Mouse (Mus musculus) c-Kit-positive CD71-negative TER-119-negative erythroid progenitor cells, embryonic 14.5 days (primary cell): Measurements from ENCODE around the gene Guk1.
"Not testable (repeated sequence)": the region's sequence is repeated elsewhere in the genome, so short reads cannot be mapped to it uniquely, and the experiment has no call there.

Experiments
- DNase-seq: peaks from one replicate; pipeline ENCODE4 v3.0.0-alpha.2; 2013; ENCODE audit warnings: low read depth

Guk1 gene

DNA sequence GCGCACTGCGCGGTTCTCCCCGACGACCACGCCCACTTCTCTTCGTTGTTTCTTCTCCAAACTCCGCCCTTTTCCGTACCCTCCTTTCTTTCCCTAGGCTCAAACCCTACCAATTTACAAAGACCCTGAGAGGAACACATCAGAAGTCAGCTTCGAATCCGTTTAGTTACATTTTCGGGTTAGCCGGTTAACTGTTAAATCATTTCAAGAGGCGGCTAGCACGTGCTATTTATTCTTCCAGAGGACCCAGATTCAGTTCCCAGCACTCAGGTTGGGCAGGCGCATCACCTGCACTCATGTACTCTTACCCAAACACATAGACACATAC lies at the start of gene Guk1:
Gene Guk1 (minus strand): TSS at position 154 of the 328 bp plus-strand sequence.
- no peak for DNase-seq

DNA sequence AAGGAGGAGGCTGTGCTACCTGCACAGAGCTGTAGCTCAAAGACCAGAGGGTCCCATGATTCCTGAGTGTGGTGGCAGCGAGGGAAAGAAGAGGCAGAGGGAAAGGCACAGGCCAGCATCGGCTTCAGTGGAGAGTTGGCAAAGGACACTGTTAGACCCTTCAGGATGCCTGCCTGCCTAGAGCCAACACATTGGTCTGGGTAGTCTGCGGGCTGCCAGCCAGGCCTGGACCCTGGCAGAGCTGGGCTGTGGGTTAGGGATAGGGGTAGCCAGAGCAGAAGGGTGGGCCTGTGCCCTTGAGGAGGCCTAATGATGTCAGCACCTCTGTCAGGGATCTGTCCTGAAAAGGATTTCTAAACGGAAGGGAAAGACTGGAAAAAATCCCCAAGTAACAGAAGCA lies 47.8 kb upstream of the Guk1 start:
- DNase-seq, result no peak

DNA sequence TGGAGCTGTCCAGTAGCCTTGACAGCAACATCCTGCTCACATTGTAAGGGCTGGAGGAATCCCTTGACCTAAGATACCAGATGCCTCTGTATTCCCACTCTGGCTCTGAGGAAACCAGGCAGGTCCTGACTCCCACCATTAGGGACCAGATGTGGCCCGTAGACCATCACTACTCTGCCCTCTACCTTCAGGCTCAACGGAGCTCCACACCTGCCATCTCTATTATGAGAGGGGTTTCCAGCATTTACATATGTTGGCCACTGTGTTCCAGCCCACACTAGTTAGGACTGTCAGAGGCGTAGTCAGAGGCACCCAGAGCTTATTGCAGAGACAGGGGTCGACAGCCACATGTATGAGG lies 47.4 kb upstream of the Guk1 start:
- DNase-seq, result no peak

DNA sequence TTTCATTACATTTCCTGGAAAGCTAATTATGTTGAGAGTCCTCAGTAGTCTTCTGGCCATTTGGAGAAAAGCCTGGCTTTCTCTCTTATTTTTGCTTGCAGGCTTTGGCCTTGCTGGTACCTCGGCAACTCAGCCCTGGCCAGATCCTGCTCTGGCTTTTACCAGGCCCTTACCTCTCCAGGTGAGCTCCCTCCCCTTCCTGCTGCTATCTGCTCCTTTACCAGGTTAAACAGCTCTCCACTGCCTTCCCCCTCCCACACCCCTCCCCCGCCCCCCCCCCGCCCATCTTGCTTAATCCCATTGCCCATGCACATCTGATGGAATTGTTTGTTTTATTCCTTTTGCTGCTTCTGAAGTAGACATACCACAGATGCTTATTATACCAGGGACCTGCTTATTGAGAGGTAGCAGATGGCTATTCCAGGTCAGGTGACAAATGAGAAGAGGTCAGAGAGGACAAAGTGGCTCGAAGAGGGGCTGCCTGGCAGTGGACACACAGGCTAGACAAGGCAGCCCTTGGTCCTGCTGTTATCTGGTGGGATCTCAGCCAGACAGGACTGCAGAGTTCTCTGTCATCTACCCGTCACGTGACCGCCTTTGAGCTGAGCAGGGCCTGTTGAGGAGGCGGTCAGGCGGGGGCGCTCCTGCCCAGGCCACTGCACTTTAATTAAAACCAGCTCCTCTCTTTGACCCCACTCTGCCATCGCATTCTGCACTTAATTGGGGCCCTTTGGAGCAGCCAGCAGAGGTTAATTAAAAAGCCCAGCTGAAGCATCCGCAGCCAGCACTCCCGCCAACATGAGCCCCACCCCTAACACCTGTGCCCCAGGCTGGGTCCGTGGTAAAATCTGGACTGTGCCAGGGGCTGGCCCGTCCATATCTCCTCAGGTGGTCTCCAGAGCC lies 46.8 kb upstream of the Guk1 start:
- DNase-seq, result no peak

DNA sequence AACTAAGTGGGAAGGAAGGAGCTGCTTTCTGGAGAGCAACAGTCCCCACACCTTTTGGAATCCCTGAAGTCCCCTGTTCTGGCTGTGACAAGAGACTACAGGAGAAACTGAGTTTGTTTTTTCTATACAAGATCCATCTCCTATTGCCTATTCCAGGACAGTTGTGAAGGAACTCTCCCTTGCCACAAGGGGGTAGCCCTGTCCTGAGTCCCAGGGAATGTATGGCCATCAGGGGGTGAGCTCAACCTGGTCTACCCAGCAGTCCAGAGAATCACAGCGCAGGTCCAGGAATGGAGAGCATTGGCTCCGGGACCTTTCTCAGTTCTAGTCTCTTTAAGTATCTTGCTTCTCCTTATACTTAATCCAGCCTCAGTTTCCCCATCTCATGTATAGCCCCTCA lies 40.8 kb upstream of the Guk1 start:
- DNase-seq, result no peak

DNA sequence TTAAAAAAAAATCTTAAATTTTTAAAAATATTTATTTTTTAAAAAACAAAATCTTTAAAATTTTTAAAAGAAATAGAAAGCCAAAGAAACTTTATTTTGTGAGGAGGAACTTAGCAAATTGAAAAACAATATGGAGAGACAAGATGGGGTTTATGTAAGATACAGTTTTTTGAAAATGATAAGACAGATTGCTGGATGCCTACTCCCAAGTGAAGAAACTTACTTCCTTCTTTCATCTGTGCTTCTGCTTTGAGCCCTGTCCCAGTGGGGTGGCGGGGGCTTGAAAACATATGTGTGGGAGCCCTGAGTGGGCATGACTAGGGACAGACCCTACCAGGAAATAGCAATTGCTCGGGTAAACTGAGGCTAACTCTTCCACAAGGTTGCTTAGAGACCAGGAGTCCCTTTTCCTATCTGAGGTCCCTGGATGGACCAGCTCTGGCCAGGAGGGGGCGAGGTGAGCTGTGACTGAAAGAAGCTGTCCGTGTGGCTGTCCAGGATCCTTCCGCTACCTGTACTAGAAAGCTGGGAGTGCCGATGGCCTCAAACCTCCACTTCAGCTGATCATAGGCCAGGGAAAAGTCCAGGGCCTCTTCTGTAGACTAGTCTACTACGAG lies 38.2 kb upstream of the Guk1 start:
- no peak for DNase-seq

DNA sequence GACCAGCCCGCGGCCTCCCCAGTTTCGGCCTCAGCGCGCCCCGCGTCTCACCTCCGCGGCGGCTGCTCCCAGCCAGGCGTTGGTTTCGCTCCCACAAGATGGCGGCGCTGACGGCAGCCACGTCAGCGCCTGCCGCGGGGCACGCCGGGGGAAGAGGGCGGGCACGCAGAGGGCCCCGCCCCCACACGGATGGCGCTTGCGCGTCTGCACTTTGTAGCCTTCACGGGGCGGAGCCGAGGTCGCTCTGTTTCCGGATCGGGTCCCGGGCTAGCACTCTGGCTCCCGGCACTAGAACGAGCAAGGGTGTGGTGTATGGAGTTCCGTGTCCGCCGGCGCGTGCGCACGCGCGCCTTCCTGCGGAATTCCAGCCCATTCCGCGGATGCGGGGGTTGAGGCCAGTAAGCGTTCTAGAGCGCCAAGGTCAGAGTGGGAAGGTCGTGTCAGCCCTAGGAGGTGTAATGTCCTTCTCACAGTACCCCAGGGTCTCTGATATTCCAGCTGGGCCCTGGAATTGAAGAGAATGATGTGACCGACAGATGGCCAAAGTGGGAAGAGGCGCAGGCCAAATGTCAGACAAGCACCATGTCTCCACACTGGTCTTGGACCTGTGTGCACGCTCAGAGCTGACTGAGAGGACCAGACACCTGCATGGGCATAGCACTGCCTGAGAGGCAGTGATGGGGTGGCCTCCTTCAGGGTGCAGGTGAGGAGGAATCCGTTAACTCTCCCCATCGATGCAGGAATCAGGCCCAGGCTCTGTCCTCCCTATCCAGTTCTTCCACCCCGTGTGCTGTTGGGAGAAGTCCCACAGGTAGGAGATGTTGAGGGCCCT lies 36.3 kb upstream of the Guk1 start, which contains the start of gene Arf1:
Gene Arf1 (minus strand): TSS at position 149 of the 832 bp plus-strand sequence.
- peak; percentile 93 for DNase-seq

DNA sequence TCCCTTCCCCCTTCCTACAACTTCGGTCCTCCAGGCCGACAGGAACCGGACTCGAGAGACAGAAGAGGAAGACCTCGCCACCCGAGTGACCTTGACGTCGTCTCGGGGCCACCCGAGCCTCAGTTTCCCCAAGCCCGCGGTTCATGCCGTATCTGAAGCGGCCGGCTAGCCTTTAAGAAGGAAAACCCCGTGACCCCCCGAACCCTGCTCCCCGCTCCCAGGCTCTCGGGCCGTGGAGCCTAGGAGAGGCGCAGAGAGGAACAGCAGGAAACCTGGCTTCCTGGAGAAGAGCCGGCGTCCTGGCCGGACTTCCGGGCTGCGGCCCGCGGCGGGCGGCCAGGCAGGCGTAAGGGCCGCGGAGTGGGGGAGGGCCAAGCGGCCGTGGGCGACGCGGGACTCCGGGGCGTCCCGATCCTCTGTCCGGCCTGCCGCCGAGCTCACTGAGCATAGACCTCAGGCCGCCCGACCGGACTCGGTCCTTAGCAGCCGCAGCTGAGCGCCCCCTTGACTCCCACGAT lies 35.7 kb upstream of the Guk1 start:
- DNase-seq, result no peak

DNA sequence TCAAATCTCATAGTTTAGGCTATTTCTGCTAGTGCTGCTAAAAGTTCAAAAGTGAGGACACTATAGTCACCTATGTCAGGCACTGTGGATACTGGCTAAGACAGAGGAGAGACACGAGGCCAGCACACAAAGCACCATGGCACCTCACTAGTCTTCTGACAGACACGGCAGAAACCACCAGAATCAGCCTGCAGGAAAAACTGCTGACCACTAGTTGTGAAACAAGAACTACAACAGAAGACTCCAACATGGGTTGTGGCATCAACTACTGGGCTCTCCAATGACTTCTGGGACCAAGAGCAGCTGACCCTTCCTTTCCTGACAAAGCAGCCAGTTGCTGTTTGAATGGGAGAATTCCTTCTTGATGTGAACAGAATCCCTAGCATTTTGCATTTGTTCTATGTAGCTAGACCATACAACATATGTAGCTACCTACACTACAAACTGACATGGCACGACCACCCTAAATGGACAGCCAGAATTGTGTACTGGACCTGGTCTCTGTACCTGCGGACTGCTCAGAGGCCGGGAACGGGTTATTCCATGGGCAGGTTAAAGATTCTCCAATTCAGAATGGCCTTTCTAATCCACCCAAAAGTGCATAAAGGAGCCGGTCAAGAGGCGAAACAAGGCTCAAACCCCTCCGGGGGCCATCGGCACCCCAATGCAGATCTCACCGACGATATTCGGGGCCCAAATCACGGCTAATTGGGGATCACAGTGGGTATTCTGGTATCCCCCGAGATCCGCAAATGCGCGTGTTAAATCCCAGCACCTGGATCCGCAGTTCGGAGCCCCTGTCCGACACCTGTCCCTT lies 35.0 kb upstream of the Guk1 start:
- DNase-seq, result no peak

DNA sequence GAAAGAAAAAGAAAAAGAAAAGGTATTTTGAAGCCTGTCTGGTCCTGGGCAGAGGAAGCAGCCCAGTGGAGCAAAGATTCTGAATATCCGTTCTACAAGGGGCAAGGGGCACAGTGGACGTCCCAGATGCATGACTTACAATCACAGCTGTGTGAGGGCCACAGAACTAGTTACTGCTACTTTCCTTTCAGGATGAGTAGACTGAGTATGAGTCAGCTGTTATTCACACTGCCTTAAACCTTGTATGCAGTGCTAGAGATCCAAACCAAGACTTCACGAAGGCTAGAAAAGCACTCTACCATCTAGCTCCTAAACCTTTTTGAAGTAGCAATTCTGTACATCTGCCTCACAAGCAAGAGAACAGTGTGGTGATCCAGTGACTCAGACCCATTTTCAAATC lies 34.2 kb upstream of the Guk1 start:
- DNase-seq, result no peak

DNA sequence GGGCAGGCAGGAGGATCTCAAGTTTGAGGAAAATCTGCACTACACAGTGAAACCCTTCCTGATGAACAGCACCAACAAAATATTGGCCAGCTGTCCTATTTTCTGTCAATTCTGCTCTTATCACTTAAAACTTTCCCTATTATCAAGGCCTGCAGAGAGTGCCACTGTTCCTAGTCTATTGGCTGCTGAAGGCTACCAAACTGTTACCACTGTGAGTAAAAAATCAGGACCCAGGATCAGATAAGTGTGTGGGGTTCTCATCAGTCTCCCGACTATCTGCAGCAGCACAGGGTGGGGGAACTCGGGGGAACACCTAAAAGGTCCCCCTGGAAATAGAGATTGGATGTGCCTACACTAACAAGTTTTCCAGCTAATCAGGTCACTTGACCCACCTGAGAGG lies 33.2 kb upstream of the Guk1 start:
- no peak for DNase-seq

DNA sequence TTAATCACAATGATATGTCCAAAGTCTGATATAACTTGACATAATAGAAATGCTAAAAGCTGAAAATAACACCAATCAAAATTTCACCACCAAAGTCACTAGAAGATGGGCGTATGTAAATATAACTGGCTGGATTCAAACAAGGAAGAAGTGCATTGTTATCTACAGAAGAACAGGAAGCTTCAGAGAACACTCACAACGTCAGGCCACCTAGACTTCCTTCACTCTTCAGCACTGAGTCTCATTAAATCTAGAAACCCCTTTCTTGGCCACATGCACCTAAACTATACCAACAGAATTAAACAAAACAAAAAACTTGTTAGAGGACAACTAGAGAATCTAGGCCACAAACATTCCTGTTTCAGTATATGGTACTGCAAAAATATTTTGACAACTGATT lies 32.5 kb upstream of the Guk1 start:
- DNase-seq, result no peak

DNA sequence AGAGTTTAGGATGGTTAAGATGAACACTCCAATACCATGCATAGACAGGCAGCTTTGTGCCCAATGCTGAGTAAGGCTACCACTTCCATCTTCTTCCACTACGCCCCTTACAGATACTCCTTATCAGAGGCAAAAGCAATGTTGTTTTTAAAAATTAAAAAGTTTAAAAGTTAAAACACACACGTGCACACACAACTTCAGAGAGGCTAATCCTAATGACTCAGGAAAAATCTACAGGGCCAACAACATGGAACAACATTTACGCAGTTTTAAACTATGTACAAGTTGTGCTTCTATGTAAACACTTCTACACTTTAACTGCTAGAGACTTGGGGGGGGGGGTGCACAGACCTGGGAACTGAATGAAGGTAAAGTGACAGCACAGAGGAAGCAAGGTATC lies 32.0 kb upstream of the Guk1 start:
- no peak for DNase-seq

DNA sequence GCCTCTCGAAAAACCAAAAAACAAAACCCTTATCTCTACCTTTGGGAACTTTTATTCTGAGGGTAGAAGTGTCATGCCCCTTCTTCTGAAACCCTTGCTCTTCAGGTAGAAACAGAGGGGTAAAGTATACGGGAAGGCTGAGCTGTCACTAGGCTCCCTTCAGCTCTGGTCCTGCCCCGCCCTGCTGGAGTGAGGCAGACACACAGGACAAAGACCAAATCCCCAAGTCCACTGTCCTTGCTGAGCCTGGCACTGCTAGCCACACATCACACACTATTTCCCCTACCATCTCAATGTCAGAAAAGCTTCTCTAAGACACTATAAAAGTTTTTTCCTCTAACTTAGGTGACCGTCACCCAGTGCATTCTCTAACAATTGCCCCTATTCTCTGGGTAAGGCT lies 30.3 kb upstream of the Guk1 start:
- DNase-seq, result no peak

DNA sequence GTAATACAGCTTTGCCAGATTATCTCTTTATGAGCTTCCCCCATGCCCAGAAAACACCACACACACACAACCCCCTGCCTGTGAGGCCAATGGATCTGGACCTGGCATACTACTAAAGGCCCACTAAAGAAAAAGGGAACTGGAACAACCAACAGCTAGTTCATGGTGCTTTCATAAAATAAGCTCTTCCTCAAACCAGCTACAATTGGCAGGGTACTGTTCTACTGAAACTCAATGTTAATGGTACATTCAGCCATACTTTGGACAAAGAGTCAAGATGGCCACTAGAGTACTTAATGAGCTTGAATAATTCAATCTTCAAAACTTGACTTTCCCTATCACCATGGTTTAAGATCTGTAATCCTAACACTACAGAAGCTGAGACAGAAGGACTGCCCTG lies 29.6 kb upstream of the Guk1 start:
- no peak for DNase-seq

DNA sequence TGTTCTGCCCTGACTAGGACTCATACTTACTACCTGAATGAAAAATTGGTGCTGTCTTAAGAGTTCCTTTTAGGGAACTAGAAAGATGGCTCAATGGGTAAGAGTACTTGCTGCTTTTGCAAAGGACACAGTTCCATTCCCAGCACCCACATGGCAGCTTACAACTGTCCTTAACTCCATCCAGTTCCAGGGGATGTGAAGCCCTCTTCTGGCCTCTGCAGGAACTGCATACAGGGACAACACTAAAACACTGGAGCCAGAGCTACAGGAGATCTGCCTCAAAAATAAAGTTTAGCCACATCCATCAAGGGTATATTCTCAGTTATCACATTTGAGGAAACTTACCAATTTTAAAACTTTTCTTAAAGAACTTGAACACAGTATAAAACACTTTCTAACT lies 27.1 kb upstream of the Guk1 start:
- DNase-seq, result no peak

DNA sequence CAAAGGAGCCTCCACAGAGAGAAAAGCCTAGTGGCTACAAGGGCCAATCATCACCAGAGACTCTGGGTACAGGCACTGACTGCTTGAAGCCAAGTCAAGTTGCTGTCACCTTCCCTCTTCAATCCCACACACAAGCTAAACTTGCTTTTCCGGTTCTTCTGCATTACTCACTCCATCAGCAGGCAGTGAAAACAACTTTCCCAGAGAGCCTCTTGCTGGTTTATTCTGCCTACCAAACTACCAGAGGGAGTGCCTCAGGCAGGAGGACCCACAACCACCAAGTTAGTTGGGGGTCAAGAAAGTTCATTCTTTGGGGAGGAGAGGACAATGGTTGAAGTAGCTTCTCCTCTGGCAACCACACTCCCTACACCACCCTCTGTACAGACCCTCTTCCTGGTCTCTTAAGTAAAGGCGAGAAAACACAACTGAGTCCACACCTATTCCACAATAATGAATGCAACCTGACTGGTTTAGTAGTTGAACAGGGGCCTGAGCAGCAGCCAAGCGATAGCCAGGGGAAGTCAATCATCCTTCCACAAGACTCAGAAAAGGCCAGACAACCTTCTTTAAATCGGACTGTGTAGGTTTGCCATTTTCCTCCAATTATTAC lies 26.5 kb upstream of the Guk1 start:
- DNase-seq, result no peak

DNA sequence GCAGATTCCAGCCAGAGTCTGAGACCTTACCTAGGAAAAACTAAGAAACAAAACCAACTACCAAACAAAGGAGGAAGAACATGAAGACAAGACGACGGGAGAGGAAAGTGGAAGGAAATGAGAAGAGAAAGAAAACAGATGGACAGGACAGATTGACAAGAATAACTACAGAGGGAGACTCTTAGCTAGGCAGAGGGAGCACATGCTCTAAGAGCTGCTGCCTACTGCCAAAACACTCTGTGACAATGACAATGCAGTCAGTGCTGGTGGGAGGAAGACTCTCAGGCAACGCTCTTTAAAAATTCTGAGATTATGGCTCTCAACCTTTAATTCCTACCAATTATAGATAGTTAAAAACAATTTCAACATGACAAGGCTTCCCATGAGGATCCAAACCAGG lies 24.9 kb upstream of the Guk1 start:
- DNase-seq, result no peak

DNA sequence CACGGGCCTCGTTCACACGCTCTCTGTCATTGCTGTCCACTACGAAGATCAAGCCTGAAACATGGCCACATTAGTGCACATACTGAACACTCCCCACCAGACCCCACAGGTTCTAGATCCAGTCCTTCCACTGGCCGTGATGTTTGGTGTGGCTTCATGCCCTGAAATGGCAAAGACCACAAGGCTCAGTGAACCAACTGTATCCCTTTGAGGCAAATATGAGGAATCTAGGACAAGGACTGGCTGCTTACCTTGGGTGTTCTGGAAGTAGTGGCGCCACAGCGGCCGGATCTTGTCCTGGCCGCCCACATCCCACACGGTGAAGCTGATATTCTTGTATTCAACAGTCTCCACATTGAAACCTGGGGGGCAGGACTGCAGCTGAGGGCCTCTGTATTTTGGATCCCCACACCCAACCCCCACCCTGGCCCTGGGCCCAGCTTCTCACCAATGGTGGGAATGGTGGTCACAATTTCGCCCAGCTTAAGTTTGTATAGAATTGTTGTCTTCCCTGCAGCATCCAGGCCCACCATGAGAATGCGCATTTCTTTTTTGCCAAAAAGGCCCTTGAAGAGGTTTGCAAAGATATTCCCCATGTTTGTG lies 21.0 kb upstream of the Guk1 start:
- no peak for DNase-seq

DNA sequence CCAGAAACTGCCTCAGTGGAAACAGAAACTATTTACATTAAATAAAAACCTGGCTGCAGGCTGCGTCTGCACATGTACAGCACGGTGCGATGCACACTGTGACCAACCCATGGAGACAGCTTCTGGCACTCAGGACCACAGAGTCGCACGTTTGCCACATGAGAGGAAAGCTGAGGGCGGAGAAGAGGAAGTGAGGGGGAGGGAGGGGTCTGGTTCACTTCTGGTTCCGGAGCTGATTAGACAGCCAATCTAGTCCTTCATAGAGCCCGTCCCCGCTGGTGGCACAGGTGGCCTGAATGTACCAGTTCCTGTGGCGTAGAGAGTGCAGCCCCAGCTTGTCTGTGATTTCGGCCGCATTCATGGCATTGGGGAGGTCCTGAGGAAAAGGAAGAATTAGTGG lies 20.3 kb upstream of the Guk1 start:
- DNase-seq, result not testable (repeated sequence)

DNA sequence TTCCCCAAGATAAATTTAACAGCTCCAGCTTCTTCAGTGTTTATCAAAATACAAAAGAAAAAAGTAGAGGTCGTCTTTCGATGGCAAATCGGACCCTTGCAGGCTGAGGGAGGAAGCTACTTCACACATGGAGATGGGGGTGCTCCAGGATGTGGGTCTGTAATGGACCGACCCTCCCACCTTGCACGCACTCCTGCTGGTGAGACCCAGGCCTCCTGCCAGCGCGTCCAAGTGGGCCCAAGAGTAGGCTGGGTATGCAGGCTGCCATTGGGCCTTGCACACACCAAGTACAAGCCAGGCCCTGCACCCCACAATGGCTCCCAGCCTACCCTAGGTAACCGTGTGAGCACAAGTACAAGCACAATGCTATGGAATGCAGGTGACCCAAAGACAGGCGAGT lies 19.5 kb upstream of the Guk1 start:
- DNase-seq, result not testable (repeated sequence)
